Mouse (Mus musculus) spleen, adult 12 weeks (tissue): ENCODE measurements around the gene Setd5.
A peak's percentile ranks its signal among the peaks of the same experiment; 100 is the strongest.

Source experiments
- DNase-seq: peaks from one replicate; pipeline ENCODE4 v3.0.0; 2022; ENCODE audit warnings: low spot score

Setd5 gene

DNA sequence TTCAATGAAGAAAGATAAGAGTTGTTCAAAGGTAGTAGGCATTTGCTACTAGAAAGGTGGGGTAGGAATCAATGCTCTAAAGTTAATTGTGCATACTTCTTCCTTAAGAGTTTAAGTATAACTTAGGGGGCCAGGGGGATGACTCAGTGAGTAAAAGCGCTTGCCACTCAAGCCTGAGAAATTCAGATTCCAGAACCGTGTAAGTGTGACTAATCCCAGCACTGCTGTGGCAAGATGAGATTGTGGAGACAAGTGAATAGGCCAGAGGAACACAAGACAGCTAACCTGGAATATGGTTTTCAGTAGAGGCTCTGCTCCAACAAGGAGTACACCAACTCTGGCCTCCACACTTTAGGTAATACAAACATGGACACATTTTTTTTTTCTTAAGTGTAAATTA lies 56.2 kb downstream of the Setd5 start:
- DNase-seq: no peak

DNA sequence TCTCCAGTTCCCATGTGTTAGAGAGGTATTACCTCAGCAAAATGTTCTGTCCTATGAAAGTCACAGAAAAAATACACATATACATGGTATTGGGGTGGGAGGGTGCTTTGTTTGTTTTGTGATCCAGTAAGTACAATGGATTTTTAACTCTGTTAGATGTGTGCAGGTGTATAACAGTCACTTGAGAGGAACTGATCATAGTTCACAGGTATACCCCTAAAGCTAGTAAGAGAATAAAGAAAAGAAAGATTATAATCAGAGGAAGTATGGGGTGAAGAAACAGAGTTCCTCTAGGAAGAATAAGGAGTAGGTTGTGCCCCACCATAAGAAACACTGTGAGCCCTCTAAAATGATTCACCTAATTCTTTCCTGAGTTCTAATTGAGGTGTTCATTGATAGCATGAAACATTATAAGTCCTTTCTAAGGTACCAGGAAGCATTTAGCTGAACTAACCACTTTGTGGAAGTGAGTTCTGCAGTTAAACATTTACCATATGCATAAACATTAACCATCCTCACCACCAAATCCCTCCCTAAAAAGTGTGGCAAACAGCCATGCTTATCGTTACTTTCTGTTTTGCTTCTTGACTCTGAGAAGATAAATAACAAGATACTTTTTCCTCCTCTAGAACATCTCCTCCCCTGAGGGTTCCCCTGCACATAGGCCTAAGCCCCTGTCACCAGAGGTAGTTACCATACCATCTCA lies 64.4 kb downstream of the Setd5 start:
- DNase-seq: no peak

DNA sequence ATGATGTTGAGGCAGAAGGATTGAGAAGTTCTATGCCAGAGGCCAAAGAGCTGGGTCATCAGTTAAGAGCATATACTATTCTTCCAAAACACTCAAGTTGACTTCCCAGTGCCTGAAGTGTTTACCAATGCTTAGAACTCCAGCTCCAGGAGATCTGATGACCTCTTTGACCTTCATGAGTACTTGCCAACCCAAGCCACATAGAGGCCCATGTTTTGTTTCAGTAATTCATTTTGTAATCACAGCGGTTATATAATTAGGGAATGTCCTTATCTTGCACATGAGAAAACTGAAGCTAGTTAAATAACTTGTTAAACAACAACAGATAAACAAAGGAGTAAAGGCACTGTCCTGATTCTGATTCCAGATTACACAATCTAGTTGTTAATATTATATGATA lies 67.6 kb downstream of the Setd5 start:
- DNase-seq: no peak

DNA sequence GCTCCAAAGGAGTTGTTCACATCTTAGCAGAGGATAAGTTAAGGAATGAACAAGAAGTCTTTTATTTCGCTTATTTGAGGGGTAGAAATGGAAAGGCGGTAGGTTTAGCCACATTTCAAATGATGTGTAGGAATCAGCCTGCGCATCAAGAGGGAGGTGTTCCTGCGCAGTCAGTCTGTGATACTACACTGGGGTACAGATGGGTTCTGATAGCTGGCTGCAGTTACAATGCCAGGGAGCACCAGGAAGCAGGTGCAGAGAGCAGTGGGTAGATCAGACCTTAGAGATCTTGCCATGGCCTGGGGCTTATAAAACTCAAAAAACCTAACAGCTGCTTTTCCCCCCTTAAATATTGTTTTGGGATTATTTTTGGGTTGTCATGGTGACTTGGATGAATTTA lies 68.1 kb downstream of the Setd5 start:
- DNase-seq: no peak

DNA sequence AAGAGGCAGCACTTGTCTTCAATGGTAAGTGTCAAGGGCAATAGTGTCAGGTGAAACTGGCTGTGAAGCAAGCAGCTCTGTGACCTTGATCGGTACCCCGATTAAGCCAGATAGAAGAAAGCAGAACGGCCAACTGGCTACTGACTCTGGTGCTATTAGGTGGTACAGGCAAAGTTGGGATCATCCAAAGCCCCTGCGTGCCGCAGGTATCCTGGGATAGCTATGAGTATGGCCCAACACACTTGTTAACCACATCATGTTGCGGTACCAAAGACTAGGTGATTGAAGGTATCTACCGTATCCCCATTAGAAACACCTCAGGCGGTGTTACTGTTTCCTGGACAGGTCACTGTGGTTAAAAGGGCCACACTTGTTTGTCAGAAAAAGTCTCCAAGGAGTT lies 76.9 kb downstream of the Setd5 start:
- DNase-seq: no peak

DNA sequence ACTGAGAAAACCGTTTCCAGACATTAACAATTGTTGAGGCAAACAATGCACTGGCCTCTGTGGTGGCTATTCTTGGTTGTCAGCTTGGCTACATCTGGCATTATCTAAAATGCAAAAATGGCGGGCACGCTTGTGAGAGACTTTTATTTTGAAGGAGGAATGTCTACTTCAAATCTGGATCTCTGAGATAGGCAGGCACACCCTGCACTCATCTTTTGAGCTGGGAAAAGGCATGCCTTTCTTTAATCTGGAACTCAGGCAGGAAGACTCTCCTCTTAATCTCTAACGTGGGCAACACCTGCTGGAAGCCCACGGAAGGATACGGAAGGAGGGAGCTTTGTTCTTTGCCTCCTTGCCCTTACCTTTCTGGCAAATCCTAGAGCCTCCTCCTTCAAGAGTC lies 77.7 kb downstream of the Setd5 start:
- no peak for DNase-seq

DNA sequence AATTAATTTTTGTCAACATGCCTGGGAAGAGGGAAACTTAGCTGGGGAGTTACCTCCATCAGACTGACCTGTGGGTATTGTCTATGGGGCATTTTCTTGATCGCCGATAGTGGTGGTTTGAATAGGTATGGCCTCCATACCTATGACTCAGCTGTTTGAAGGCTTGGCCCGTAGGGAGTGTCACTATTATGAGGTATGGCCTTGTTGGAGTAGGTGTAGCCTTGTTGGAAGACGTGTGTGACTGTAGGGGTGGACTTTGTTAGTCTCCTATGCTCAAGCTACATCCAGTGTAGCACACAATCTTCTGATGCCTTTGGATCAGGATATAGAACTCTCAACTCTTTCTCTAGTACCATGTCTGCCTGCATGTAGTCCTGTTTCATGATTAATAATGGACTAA lies 78.9 kb downstream of the Setd5 start:
- no peak for DNase-seq

DNA sequence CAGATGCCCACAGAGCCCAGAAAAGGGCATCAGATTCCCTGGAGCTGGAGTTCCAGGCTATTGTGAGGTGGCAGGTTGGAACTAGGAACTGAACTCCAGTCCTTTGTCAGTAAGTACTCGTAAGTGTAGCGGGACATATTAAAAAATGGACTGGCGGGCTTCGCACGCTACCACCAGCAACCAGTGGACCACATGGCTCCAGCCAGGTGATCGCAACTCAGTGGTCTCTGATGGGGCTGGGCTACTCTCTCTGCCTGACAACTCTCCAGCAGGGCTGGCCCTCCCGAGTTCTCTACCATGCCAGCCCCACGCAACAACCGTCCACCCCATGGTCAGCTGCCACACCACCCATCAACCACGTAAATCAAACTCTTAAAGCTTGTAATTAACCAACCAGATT lies 82.9 kb downstream of the Setd5 start:
- DNase-seq: no peak

DNA sequence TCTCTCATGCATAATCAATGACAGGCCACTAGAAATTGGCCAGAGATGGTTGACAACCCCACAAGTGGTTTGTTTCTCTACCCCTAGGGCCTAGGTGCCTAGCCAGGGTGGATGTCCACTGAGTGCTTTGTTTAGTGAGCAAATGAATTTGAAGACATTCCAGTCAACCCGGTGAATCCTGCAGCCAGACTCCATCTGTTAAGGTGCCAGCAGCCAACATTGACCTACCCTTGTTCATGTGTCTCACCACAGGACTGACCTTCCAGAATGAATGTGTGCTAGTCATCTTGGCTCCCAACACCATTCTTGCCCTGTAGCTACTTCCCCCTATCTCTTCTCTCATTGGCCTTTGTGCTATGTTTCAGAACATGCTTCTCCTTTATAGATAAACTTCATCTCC lies 84.8 kb downstream of the Setd5 start:
- DNase-seq: no peak

DNA sequence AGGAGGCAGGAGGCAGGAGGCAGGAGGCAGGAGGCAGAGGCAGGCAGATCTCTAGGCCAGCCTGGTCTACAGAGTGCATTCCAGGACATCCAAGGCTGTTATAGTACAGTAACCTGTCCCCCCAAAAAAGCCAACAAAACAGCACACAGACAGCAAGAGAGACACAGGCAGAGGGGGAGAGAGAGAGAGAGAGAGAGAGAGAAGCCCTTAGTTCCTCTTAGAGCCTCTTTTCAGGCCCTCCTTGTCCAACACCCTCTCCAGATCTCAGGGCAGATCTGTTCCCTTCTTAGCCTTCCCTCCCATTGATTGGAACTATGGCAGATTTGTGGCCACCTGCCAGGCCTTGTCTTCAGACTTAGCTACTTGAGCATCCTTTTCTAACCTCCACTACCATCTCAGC lies 86.3 kb downstream of the Setd5 start:
- no peak for DNase-seq

DNA sequence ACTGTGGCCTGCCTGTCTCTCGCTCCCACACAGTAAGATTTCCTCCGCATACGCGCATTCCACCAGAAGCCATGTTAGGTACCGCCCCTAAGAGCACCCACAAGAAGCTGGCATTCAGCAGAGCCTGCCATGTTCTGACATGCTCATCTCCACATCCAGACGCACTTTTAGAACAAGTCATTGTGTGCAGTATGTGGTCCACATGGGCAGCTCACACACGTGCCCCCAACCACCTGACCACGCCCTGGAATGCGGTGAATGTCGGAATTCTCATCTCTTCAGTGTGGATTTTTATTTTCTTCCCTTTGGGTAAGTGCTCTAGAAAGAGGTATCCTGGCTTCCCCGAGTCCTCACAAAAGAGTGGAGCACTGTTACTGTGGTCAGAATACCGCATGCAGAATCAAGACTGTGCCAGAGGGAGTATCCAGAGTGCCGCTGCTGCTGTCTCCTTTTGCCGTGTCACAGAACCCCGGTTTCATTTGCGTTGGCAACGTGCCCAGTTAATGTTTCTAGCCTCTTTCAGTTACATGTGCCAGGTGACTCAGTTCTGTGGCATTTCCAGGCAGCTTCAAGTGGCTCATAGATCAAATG lies 89.6 kb downstream of the Setd5 start:
- no peak for DNase-seq

DNA sequence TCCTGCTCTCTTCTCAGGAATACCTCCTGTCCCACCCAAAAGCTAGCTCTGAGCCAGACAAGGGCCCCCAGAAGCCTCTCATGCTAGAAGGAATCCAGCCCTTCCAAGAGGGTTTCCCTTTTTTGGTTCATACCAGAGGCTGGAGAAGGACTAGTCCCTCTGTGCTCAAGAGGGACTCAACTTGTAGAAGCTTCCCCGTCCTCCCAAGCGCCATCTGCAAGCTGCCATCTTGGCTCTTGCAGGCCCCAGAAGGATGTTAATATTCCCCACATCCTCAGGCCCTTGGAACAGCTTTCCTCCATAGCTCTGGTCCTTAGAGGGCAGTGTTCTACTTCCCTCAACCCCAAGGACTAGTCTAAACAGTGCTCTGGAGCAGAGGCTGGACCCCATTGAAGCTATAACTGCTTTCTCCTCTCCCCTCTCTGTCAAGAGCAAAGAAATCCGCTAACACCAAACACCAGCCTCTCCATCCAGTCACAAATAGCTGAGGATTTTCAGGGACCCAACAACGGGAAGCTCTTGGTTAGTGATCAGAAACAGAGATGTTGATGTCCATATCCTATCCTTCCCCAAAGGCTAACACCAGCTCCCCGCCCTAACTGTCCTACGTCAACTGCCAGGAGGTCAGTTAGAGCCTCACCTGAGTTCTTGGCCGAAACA lies 91.3 kb downstream of the Setd5 start:
- no peak for DNase-seq

DNA sequence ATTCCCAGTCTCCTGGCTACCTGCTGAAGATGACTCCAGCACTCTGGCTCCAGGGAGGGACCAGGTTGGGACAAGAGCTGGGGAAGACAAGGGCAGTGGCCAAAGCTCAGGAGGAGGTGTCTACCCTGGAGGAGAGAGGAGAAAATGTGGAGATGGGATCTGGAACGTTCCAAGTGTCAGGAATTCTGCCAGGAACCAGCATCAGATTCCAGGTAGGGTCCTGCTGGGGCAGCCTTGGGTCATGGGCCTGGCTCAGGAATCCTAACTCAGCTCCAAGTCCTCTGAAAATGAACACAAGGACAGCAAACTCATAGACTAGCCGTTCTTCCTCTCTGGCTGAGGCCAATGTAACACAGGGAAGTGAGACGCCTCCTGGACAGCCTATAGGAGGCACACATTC lies 92.7 kb downstream of the Setd5 start:
- no peak for DNase-seq

DNA sequence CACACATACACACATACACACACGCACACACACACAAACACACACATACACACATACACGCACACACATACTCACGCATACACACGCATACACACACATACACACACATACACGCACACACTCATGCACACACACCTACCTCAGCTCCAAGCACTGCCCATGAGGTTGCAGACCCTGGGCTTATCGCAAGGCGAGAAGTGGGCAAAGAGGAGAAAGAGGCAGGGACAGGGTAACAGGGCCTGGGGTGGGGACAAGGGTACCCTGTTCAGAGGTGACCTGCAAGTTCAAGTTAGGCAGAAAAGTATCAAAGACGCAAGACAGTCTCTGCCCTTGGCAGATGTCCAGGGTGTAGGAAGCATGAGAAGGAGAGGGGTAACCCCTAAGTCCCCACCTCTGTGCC lies 93.5 kb downstream of the Setd5 start:
- no peak for DNase-seq

DNA sequence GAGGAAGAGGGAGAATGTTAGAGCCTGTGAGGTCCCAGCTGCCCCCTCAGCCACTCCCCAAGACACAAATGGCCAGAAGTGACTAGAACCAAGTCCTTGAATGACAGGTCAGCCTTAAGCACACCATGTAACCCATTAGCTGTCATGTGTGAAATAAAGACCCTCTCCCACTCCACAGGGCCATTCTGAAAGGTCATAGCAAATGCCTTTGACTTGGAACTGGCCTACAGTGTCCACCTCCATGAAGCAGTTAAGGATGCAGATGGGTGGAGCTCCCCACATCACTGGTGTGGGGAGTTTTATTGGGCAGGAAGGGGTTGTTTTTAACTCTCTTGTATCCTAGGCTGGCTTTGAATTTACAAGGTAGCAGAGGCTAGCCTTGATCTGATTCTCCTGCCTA lies 94.8 kb downstream of the Setd5 start:
- DNase-seq: no peak

DNA sequence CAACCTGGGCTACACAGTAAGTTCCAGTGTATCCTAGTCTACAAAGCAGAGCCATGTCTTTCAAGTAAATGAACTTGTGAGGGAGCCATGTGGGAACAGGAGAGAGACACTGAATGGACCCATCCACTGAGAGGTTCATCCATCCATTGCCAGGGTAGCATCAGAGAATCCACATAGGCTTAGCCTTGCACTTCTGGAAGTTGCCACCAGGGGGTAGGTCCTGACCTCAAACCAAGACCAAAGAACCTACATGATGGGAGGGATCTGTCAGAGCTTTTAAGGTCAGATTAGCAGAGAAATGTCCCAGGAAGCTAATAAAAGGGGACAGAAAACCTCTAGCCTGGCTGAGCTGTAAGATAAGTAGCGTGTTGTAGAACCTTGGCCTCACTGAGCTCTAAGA lies 95.4 kb downstream of the Setd5 start:
- peak; percentile 48 for DNase-seq

DNA sequence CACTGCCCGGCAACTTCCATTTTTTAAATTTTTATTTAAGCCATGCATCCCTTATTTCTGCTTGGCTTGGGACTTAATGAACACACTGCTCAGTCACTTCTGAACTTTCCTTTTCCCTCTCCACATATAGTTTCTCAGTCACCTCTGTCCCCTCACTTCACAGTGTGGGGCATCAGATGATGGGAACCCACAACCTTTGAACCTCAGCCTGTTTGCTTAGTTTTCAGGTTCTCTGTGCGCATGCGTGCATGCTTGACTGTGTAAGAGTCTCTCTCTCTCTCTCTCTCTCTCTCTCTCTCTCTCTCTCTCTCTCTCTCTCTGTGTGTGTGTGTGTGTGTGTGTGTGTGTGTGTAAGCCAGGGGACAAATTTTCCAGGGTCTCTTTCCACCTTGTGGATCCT lies 98.3 kb downstream of the Setd5 start:
- no peak for DNase-seq

DNA sequence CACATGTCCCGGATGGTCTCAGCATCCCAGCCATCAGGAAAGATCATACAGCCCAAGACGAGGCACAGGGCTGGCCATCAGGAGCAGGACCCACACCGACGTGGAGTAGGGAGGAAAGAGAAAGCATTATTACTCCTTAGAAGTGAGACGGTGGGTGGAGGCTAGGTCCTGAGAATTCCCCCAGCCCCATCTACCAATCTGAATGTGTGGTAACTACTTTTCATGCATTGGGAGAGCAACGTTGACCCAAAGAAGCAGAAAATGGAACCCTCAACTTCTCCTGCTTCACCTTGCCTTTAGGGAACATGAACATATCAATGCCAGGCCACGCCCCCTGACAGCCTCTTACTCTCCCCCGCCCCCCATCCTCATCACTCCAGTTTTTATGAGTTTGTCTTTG lies 99.4 kb downstream of the Setd5 start:
- DNase-seq: no peak

DNA sequence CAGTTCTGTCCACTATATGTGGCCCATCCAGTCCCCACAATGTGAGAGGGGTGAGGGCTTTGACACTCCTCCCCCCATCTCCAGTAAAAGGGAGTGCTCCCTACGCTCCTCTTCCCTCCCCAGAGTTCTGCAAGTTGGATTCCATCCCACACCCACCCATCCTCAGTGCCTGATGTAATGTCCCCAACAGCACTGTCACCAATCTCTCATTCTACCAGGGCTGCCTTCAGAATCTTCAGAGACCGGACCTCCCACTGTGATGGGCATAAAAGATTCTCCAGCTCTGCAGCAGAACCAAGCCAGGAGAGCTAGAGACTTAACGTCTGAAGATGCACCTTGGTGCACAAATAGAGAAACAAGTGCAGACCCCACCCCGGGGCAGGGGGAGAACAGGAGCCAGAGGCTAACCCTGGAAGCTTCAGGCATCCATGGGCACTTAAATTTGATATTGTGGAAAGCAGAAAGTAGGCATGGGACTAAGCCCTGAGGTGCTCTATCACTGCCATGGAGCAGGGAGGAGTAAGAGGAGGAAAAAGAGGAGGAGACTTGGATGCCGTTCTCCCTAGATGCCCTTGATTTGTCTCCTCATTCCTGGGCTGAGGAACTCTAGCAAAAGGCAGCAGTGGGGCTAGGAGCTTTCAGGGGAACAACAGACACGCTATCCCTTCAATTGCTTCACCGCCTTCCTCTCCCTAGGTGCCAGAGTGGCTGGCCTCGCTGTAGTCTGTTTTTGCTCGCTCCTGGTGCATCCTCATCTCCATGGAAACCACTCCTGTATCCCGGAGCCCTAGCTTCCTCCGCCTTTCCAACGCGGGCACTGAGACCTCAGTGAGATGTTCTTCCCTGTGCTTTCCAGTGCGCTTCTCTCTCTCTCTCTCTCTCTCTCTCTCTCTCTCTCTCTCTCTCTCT lies 101.4 kb downstream of the Setd5 start:
- no peak for DNase-seq

DNA sequence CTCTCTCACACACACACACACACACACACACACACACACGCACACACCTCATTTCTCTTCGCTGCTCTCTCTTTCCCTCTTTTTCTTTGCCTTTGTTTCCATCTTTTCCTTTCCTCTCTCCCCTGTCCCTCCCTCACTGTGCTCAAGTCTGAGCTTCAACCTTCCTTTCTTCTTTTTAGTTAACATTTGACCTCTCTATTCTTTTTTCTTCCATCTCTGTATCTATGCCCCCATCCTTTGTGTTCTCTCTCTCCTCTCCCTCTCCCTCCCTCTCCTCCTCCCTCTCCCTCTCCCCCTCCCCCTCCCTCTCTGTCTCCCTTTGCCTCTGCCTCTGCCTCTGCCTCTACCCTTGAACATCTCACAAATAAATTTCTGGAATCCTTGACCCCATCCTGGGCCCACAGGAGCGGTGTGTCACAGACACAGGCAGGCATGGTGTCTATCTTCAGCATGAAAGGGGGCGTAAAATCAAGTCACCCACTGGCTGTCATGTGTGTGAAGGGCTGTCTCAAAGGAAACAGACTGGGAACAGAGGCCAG lies 102.1 kb downstream of the Setd5 start:
- no peak for DNase-seq

DNA sequence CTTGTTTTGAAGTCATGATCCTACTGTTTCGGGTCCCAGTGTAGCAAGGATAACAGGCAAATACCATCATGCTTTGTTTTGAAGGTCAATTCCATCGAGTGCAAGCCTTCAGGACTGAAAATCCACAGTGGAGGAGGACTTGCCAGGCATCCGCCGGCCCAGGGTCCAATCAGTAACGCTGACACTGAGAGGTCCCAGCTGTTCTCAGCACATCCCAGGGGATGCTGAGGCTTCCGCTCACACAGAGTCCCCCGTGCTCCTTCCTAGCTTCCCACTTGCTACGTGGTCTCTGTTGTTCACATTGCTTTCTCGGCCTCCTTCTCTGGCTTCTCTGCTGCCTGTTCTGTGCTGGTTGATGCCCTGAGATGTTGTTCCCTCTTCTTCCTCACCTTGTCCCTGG lies 107.0 kb downstream of the Setd5 start:
- DNase-seq: no peak

DNA sequence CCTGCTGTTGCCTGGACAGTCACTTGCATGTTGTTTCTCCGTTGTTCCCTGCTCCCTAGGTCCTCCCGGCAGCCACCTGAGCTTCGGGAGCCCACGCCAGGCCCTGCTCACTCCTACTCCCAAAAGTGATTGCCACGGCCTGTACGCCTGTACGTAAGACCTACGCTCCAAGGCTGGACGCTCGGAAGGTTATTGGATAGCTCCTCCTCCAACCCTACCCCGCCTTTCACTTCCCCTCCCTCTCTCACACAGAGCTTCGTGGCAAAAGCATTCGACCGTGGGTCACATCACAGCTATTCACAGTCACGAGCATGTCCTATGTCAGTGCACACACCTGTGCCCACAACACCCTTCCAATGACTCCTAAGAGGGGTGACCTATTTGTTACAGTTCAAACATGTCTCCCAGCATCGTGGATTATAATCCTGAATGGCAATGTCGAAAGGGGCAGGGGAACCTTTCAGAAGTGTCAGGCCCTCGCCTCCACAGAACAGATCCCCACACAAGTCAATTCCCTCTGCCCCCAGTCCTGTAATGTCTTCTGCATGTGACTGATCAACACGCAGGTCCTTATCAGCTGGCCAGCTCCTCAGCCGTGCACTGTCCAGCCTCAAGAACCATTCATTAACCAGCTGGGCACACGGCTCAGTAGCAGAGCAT lies 107.8 kb downstream of the Setd5 start:
- no peak for DNase-seq
